Mouse (Mus musculus) heart, embryonic 11.5 days (tissue): Measurements from ENCODE around the gene AA986860. TPM values are rescaled to one million over a fixed set of nuclear protein-coding genes. Genes with fewer than 3 reads are reported as not detected.

Experiments
- ATAC-seq: fragments of 200-750 bp; cut with Nextera tagmentation; replicated peaks from 2 replicates; pipeline ENCODE4 v1.8.0; 2017; ENCODE audit warnings: moderate library complexity; ENCODE audit not compliant: insufficient number of reproducible peaks, low FRiP score, low TSS enrichment
- H3K27ac ChIP-seq: fragments of 300-500 bp; sonication (generic); 2 replicates; pipeline ENCODE4 v1.5.1; 2014; ENCODE audit warnings: mild to moderate bottlenecking, low read depth, low read length
- H3K27me3 ChIP-seq: fragments of 300-500 bp; sonication (generic); 2 replicates; pipeline ENCODE4 v1.6.1; 2014; ENCODE audit warnings: mild to moderate bottlenecking, low read length, mixed read lengths; ENCODE audit not compliant: control insufficient read depth, insufficient read depth
- H3K36me3 ChIP-seq: fragments of 300-500 bp; sonication (generic); 2 replicates; pipeline ENCODE4 v1.6.1; 2014; ENCODE audit warnings: mild to moderate bottlenecking, low read length, moderate library complexity, mixed read lengths; ENCODE audit not compliant: control insufficient read depth, insufficient read depth
- H3K4me1 ChIP-seq: fragments of 300-500 bp; sonication (generic); 2 replicates; pipeline ENCODE4 v1.6.1; 2014; ENCODE audit warnings: low read length; ENCODE audit not compliant: control insufficient read depth, insufficient read depth
- H3K4me2 ChIP-seq: fragments of 300-500 bp; sonication (generic); 2 replicates; pipeline ENCODE4 v1.6.1; 2014; ENCODE audit warnings: mild to moderate bottlenecking, moderate library complexity
- H3K4me3 ChIP-seq: fragments of 300-500 bp; sonication (generic); 2 replicates; pipeline ENCODE4 v1.5.1; 2014; ENCODE audit warnings: low read depth, low read length
- H3K9ac ChIP-seq: fragments of 300-500 bp; sonication (generic); 2 replicates; pipeline ENCODE4 v1.6.1; 2014; ENCODE audit warnings: mild to moderate bottlenecking, low read depth, low read length, moderate library complexity
- H3K9me3 ChIP-seq: fragments of 300-500 bp; sonication (generic); replicated peaks from 2 replicates; pipeline ENCODE4 v1.6.1; 2016; ENCODE audit warnings: low read length; ENCODE audit not compliant: control insufficient read depth
- WGBS: fragments of 180-500 bp; shearing (Covaris S2); extraction: QIAGEN DNeasy Blood & Tissue Kit; methylation state at CpG from one replicate; pipeline ENCODE4 v1.1.7; 2014; ENCODE audit not compliant: insufficient replicate concordance; 5-methylcytosine and 5-hydroxymethylcytosine counted together
- polyA plus RNA-seq: library from polyadenylated mRNA; unstranded; fragments of >200 nt; fragmentation: Nextera tagmentation; extraction: Ambion mirVana; gene quantifications from 2 replicates; pipeline ENCODE4 v1.2.1, GENCODE M21; 2014

AA986860 gene
- polyA plus RNA-seq, 1 experiment from 2014 or later: 1.2 TPM

- WGBS: 58% methylated on average over 3 of the region's 3 CpGs
- H3K4me2 ChIP-seq: no peak overlapping the region
- H3K9me3 ChIP-seq: no peaks in the 10 kb centered on the region
- H3K27ac ChIP-seq: no peak overlapping the region
- H3K36me3 ChIP-seq: no peaks in the 10 kb centered on the region
- no peaks in the 10 kb centered on the region for H3K27me3 ChIP-seq
- H3K4me3 ChIP-seq: no peak overlapping the region
- H3K4me1 ChIP-seq: peaks cover 4% of the 10 kb centered on the region; the same call in 1 of the 2 replicates
- ATAC-seq: no peak
- no peak overlapping the region for H3K9ac ChIP-seq
These were observed 15.0 kb downstream of the AA986860 start for GRCm38 (mm10) chr1:130746819-130747218.

- H3K27me3 ChIP-seq: no peaks in the 10 kb centered on the region
- H3K4me2 ChIP-seq: no peak overlapping the region
- no peaks in the 10 kb centered on the region for H3K36me3 ChIP-seq
- H3K27ac ChIP-seq: no peak overlapping the region
- ATAC-seq: no peak
- H3K4me3 ChIP-seq: no peak overlapping the region
- H3K4me1 ChIP-seq: peaks cover 5% of the 10 kb centered on the region; the same call in 1 of the 2 replicates
- H3K9me3 ChIP-seq: no peaks in the 10 kb centered on the region
- WGBS: 39% methylated on average over 9 of the region's 9 CpGs
- no peak overlapping the region for H3K9ac ChIP-seq
These were observed 27.9 kb downstream of the AA986860 start for GRCm38 (mm10) chr1:130759689-130760088.

GRCm38 (mm10) chr1:130761597-130761996 lies 29.8 kb downstream of the AA986860 start:
- H3K9ac ChIP-seq: no peak overlapping the region
- 69% methylated on average over 1 of the region's 1 CpGs for WGBS
- H3K4me2 ChIP-seq: no peak overlapping the region
- no peaks in the 10 kb centered on the region for H3K9me3 ChIP-seq
- no peak overlapping the region for H3K27ac ChIP-seq
- H3K36me3 ChIP-seq: no peaks in the 10 kb centered on the region
- H3K4me3 ChIP-seq: no peak overlapping the region
- no peaks in the 10 kb centered on the region for H3K27me3 ChIP-seq
- H3K4me1 ChIP-seq: peaks cover 5% of the 10 kb centered on the region; the same call in 1 of the 2 replicates
- no peak for ATAC-seq

GRCm38 (mm10) chr1:130762045-130762760 lies 30.4 kb downstream of the AA986860 start:
- Histone ChIP-seq H3K27ac (no peak overlapping the region), H3K27me3 (no peaks in the 10 kb centered on the region), H3K4me2 (no peak overlapping the region), H3K36me3 (no peaks in the 10 kb centered on the region), H3K9me3 (no peaks in the 10 kb centered on the region), H3K9ac (no peak overlapping the region), H3K4me1 (peaks cover 5% of the 10 kb centered on the region; the same call in 1 of the 2 replicates), H3K4me3 (no peak overlapping the region)
- ATAC-seq: no peak
- WGBS: 65% methylated on average over 3 of the region's 3 CpGs

- Histone ChIP-seq H3K4me3 (no peak overlapping the region), H3K36me3 (no peaks in the 10 kb centered on the region), H3K4me1 (peaks cover 5% of the 10 kb centered on the region; the same call in 1 of the 2 replicates), H3K4me2 (no peak overlapping the region), H3K9ac (no peak overlapping the region), H3K27me3 (no peaks in the 10 kb centered on the region), H3K9me3 (no peaks in the 10 kb centered on the region), H3K27ac (no peak overlapping the region)
- 82% methylated on average over 12 of the region's 12 CpGs for WGBS
- no peak for ATAC-seq
These were observed 32.3 kb downstream of the AA986860 start for GRCm38 (mm10) chr1:130764027-130764461.

GRCm38 (mm10) chr1:130767066-130767465 lies 35.3 kb downstream of the AA986860 start:
- no peak overlapping the region for H3K9ac ChIP-seq
- H3K4me1 ChIP-seq: no peaks in the 10 kb centered on the region
- WGBS: 77% methylated on average over 5 of the region's 5 CpGs
- no peaks in the 10 kb centered on the region for H3K27me3 ChIP-seq
- no peak overlapping the region for H3K4me2 ChIP-seq
- no peak overlapping the region for H3K27ac ChIP-seq
- no peaks in the 10 kb centered on the region for H3K9me3 ChIP-seq
- ATAC-seq: no peak
- H3K36me3 ChIP-seq: no peaks in the 10 kb centered on the region
- H3K4me3 ChIP-seq: no peak overlapping the region

GRCm38 (mm10) chr1:130769925-130770324 lies 38.1 kb downstream of the AA986860 start:
- ATAC-seq: no peak
- no peak overlapping the region for H3K4me2 ChIP-seq
- no peaks in the 10 kb centered on the region for H3K36me3 ChIP-seq
- H3K9ac ChIP-seq: no peak overlapping the region
- 87% methylated on average over 2 of the region's 2 CpGs for WGBS
- H3K27ac ChIP-seq: no peak overlapping the region
- H3K4me1 ChIP-seq: no peaks in the 10 kb centered on the region
- no peaks in the 10 kb centered on the region for H3K27me3 ChIP-seq
- no peaks in the 10 kb centered on the region for H3K9me3 ChIP-seq
- no peak overlapping the region for H3K4me3 ChIP-seq

- no peaks in the 10 kb centered on the region for H3K9me3 ChIP-seq
- H3K4me3 ChIP-seq: no peak overlapping the region
- WGBS: 89% methylated on average over 4 of the region's 4 CpGs
- ATAC-seq: no peak
- no peaks in the 10 kb centered on the region for H3K4me1 ChIP-seq
- no peaks in the 10 kb centered on the region for H3K27me3 ChIP-seq
- H3K4me2 ChIP-seq: no peak overlapping the region
- H3K9ac ChIP-seq: no peak overlapping the region
- no peak overlapping the region for H3K27ac ChIP-seq
- H3K36me3 ChIP-seq: no peaks in the 10 kb centered on the region
These were observed 38.7 kb downstream of the AA986860 start for GRCm38 (mm10) chr1:130770487-130770886.

- H3K27ac ChIP-seq: no peak overlapping the region
- no peaks in the 10 kb centered on the region for H3K27me3 ChIP-seq
- no peak overlapping the region for H3K4me3 ChIP-seq
- H3K9me3 ChIP-seq: no peaks in the 10 kb centered on the region
- no peak overlapping the region for H3K4me2 ChIP-seq
- no peaks in the 10 kb centered on the region for H3K4me1 ChIP-seq
- no peak for ATAC-seq
- no peak overlapping the region for H3K9ac ChIP-seq
- no peaks in the 10 kb centered on the region for H3K36me3 ChIP-seq
- 65% methylated on average over 3 of the region's 3 CpGs for WGBS
These were observed 39.3 kb downstream of the AA986860 start for GRCm38 (mm10) chr1:130770981-130771494.
